ENCODE assay signal across 9 mouse cellular contexts in genomic region chr1:95664969-95665702, GRCm38 (mm10). TPM values are rescaled to one million over a fixed set of nuclear protein-coding genes. Genes with fewer than 3 reads are reported as not detected.
DNase-seq lines count a peak whose midpoint lies in the region; ATAC-seq and TF ChIP-seq lines count a peak whose summit lies in the region.
"Had no signal": no experiment of that assay in that cellular context is flagged by ENCODE, and none has a peak within 500 bp of the region (broad histone marks: within the 10 kb centered on the region; RNA-seq: fewer than 3 reads in every experiment).

No protein-coding gene starts in this region.

- peak overlapping the region; percentile 36; the same call in 1 of the 2 replicates for H3K9ac ChIP-seq in heart, embryonic 14.5 days (ENCODE audit: low read length)
- H3K9ac ChIP-seq in midbrain, embryonic 11.5 days (ENCODE audit: low read length) = peak overlapping the region; percentile 57

- H3K27me3 ChIP-seq in heart, embryonic 14.5 days (ENCODE audit: control insufficient read depth, insufficient read depth, low read length) = peaks cover 18% of the 10 kb centered on the region
- H3K27me3 ChIP-seq in midbrain, embryonic 11.5 days (ENCODE audit: control insufficient read depth, insufficient read depth, low read length) = no peaks in the 10 kb centered on the region

- intact Hi-C loops in left cerebral cortex, adult 2 months (cut with DNase I) = loop anchor here (5.0 kb wide), 1 partner anchor 92 kb away; no protein-coding TSS in a partner anchor

- H3K36me3 ChIP-seq in heart, embryonic 14.5 days (ENCODE audit: control insufficient read depth, insufficient read depth, low read length) = no peaks in the 10 kb centered on the region
- H3K36me3 ChIP-seq in midbrain, embryonic 11.5 days (ENCODE audit: control insufficient read depth, insufficient read depth, low read length) = no peaks in the 10 kb centered on the region

- peak overlapping the region; percentile 50 for H3K4me3 ChIP-seq in left cerebral cortex, adult 2 months
- H3K4me3 ChIP-seq in heart, embryonic 14.5 days (ENCODE audit: control insufficient read depth in 1 of 2, insufficient read depth in 1 of 2, low read depth in 1 of 2, low read length in 2 of 2) = peak overlapping the region; percentile 2 to 57; a peak in 2 of 4 replicates
- peak overlapping the region; percentile 65 for H3K4me3 ChIP-seq in midbrain, embryonic 11.5 days (ENCODE audit: low read depth, low read length)
- H3K4me3 ChIP-seq: myocyte had no signal

- peak overlapping the region; percentile 29 for H3K27ac ChIP-seq in left cerebral cortex, adult 2 months
- H3K27ac ChIP-seq in heart, embryonic 14.5 days (replicated peaks in 1 of 2; ENCODE audit: control insufficient read depth in 1 of 2, insufficient read depth in 1 of 2, low read depth in 2 of 2, low read length in 2 of 2) = no peak overlapping the region
- H3K27ac ChIP-seq in midbrain, embryonic 11.5 days (ENCODE audit: low read depth, low read length) = no peak overlapping the region

- ATAC-seq in heart, embryonic 14.5 days (ENCODE audit: insufficient number of reproducible peaks, insufficient read depth, low FRiP score, low read depth) = no peak
- peak; percentile 29 for ATAC-seq in midbrain, embryonic 11.5 days (ENCODE audit: low FRiP score)

- peak; percentile 23 for DNase-seq in left cerebral cortex, adult 2 months (ENCODE audit: extremely low spot score in 1 of 2, low spot score in 2 of 2)
- DNase-seq in left cerebral cortex, adult 11 months (ENCODE audit: low spot score) = no peak
- peak; percentile 35 for DNase-seq in embryo, embryonic 10 days (ENCODE audit: low spot score)
- peak; percentile 10 to 17 for DNase-seq in layer of hippocampus, postnatal 25 days (ENCODE audit: extremely low spot score in 1 of 2, low spot score in 1 of 2)
- peak; percentile 94 for DNase-seq in midbrain, embryonic 11.5 days (ENCODE audit: low spot score, missing footprints)
- peak; percentile 28 to 47 for DNase-seq in spleen, postnatal 10 days (ENCODE audit: low spot score in 2 of 2)
- no peak for DNase-seq in urinary bladder, adult 18-20 months (ENCODE audit: low spot score in 2 of 2)

- 23% methylated on average over 22 of the region's 22 CpGs for WGBS in heart, embryonic 14.5 days
- WGBS in midbrain, embryonic 11.5 days = 13% methylated on average over 22 of the region's 22 CpGs

- no peak for TF ChIP-seq CTCF in left cerebral cortex, adult 2 months (IDR thresholded peaks at IDR 0.05)

- H3K4me2 ChIP-seq in heart, embryonic 14.5 days (ENCODE audit: low read length) = peak overlapping the region; percentile 94
- H3K4me2 ChIP-seq in midbrain, embryonic 11.5 days = peak overlapping the region; percentile 48

- H3K4me1 ChIP-seq in heart, embryonic 14.5 days (ENCODE audit: control insufficient read depth in 2 of 2, insufficient read depth in 2 of 2, low read length in 2 of 2) = peaks cover 0 to 14% of the 10 kb centered on the region in 2 experiments; a peak in 3 of 4 replicates
- no peaks in the 10 kb centered on the region; the same call in 1 of the 2 replicates for H3K4me1 ChIP-seq in midbrain, embryonic 11.5 days (ENCODE audit: control insufficient read depth, insufficient read depth, low read length)

- H3K9me3 ChIP-seq in heart, embryonic 14.5 days (ENCODE audit: control insufficient read depth, low read length) = no peaks in the 10 kb centered on the region
- H3K9me3 ChIP-seq in midbrain, embryonic 11.5 days (ENCODE audit: control insufficient read depth, low read length) = no peaks in the 10 kb centered on the region

RNA-seq across cellular contexts. Expression of gene St8sia4, which starts 2.2 kb away (rescaled TPM):
- 1 to 10 TPM; 7.7 to 9.4 TPM for total RNA-seq in left cerebral cortex, adult 2 months (2021)
- 1.9 and 2.0 TPM in 2 replicates for polyA plus RNA-seq in heart, embryonic 14.5 days (2014; fragmentation: Nextera tagmentation; extraction: Ambion mirVana)
- 10 to 100 TPM; 11.6 to 12.8 TPM for total RNA-seq in layer of hippocampus, postnatal 25 days (2021)
- polyA plus RNA-seq in midbrain, embryonic 11.5 days (2014; fragmentation: Nextera tagmentation; extraction: Ambion mirVana) = 15.6 and 18.3 TPM in 2 replicates

Comparison
In these comparisons a context has a peak if more than half of its experiments do, and no peak if none do; other contexts are left out.
1. DNase-seq: peak in left cerebral cortex, adult 2 months (2 of 2), embryo, embryonic 10 days (single experiment), layer of hippocampus, postnatal 25 days (2 of 2), midbrain, embryonic 11.5 days (single experiment) and spleen, postnatal 10 days (2 of 2); none in left cerebral cortex, adult 11 months (single experiment) and urinary bladder, adult 18-20 months (0 of 2).
2. Peak in every context shown above with its lines, with median percentiles within 50 percentile points of each other: H3K4me3 ChIP-seq.